Comparison of ENCODE assay signal across 8 mouse cellular contexts in the genomic region with DNA sequence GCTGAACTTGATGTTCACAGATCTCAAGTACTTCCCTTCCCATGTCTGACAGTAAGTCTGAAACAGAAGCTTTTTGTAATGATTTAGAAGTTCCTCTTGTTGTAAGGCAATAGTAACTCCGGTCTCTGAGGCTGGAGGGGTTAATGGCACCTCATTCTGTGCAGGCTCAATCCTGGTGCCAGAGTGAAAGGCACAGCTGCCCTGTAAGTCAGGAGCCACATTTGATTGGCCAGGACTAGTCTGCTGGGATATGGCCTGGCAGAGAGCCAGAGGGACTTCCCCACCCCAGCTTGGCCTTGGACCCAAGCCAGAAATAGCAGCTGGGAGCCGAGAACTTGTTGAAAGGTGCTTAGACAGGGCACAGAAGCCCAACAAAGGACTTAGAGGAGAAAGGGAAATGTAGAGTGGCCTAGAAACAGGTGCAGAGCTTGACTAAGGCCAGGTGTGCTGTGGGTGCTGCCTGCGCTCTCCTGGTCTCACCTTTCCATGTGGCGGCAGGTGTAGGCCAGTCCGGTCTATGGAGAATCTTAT. TPM values are rescaled to one million over a fixed set of nuclear protein-coding genes. Genes with fewer than 3 reads are reported as not detected.
DNase-seq lines count a peak whose midpoint lies in the region; ATAC-seq lines count a peak whose summit lies in the region.
"Had no signal": no experiment of that assay in that cellular context is flagged by ENCODE, and none has a peak within 500 bp of the region (broad histone marks: within the 10 kb centered on the region; RNA-seq: fewer than 3 reads in every experiment).

No protein-coding gene starts in this region.

- intact Hi-C loops in gastrocnemius, postnatal 36 days (cut with DNase I) = no loop called here
- intact Hi-C loops in left cerebral cortex, postnatal 25 days (cut with DNase I) = no loop called here

- H3K4me2 ChIP-seq in intestine, embryonic 15.5 days (replicated peaks) = 0 out of 2 replicates have a peak overlapping the region, but pooled peaks have one; percentile 14
- H3K4me2 ChIP-seq in midbrain, embryonic 13.5 days (replicated peaks) = no peak overlapping the region

- no peaks in the 10 kb centered on the region for H3K9me3 ChIP-seq in intestine, embryonic 15.5 days
- no peaks in the 10 kb centered on the region for H3K9me3 ChIP-seq in midbrain, embryonic 13.5 days

- DNase-seq in R1 (ENCODE audit: low read depth, low spot score) = peak; percentile 63
- peak; percentile 94 to 96 for DNase-seq in cerebellum, postnatal 10 days
- DNase-seq in gastrocnemius, postnatal 36 days = peak; percentile 55 to 73
- peak; percentile 73 for DNase-seq in left cerebral cortex, postnatal 25 days (ENCODE audit: low spot score in 2 of 2)
- DNase-seq in spleen, adult 18-20 months = peak; percentile 49 to 62

- ATAC-seq in intestine, embryonic 15.5 days = peak; percentile 96
- ATAC-seq in midbrain, embryonic 13.5 days = peak; percentile 92

- WGBS in intestine, embryonic 15.5 days = 37% methylated on average over 5 of the region's 5 CpGs
- 46% methylated on average over 5 of the region's 5 CpGs for WGBS in midbrain, embryonic 13.5 days

- H3K4me3 ChIP-seq in intestine, embryonic 15.5 days (replicated peaks) = no peak overlapping the region
- no peak overlapping the region for H3K4me3 ChIP-seq in midbrain, embryonic 13.5 days (replicated peaks)

- H3K27me3 ChIP-seq in intestine, embryonic 15.5 days (replicated peaks) = no peaks in the 10 kb centered on the region
- no peaks in the 10 kb centered on the region for H3K27me3 ChIP-seq in midbrain, embryonic 13.5 days

- H3K4me1 ChIP-seq in intestine, embryonic 15.5 days (replicated peaks) = peaks cover 21% of the 10 kb centered on the region
- H3K4me1 ChIP-seq in midbrain, embryonic 13.5 days (replicated peaks) = peaks cover 54% of the 10 kb centered on the region

- no peak overlapping the region for H3K9ac ChIP-seq in intestine, embryonic 15.5 days
- no peak overlapping the region for H3K9ac ChIP-seq in midbrain, embryonic 13.5 days (replicated peaks)

- H3K27ac ChIP-seq in intestine, embryonic 15.5 days = peak overlapping the region; percentile 70
- H3K27ac ChIP-seq in midbrain, embryonic 13.5 days = peak overlapping the region; percentile 75

- peaks cover 24% of the 10 kb centered on the region for H3K36me3 ChIP-seq in intestine, embryonic 15.5 days
- peaks cover 89% of the 10 kb centered on the region for H3K36me3 ChIP-seq in midbrain, embryonic 13.5 days

RNA-seq across cellular contexts. Expression of gene Trit1, which starts 34.3 kb away (rescaled TPM):
- total RNA-seq in gastrocnemius, postnatal 36 days (2021) = 1 to 10 TPM; 7.7 to 7.9 TPM
- polyA plus RNA-seq in intestine, embryonic 15.5 days (2015; fragmentation: Nextera tagmentation; extraction: Ambion mirVana) = 15.6 and 16.7 TPM in 2 replicates
- total RNA-seq in left cerebral cortex, postnatal 25 days (2021) = 10 to 100 TPM; 18.5 to 22.2 TPM
- 27.6 and 30.9 TPM in 2 replicates for polyA plus RNA-seq in midbrain, embryonic 13.5 days (2015; fragmentation: Nextera tagmentation; extraction: Ambion mirVana)

RNA-seq across cellular contexts. Expression of gene Bmp8b, which starts 54.2 kb away (rescaled TPM):
- not detected for total RNA-seq in gastrocnemius, postnatal 36 days (2021)
- polyA plus RNA-seq in intestine, embryonic 15.5 days (2015; fragmentation: Nextera tagmentation; extraction: Ambion mirVana) = 0.27 and 0.44 TPM in 2 replicates
- under 1 TPM in 1 of 2 experiments, not detected in 1; 0.27 TPM for total RNA-seq in left cerebral cortex, postnatal 25 days (2021)
- 0.13 and 0.14 TPM in 2 replicates for polyA plus RNA-seq in midbrain, embryonic 13.5 days (2015; fragmentation: Nextera tagmentation; extraction: Ambion mirVana)
- total RNA-seq: neutrophil, adult 5-6 weeks had no signal

RNA-seq across cellular contexts. Expression of gene Mycl, which starts 55.3 kb away (rescaled TPM):
- under 1 TPM; 0.41 to 0.52 TPM for total RNA-seq in gastrocnemius, postnatal 36 days (2021)
- polyA plus RNA-seq in intestine, embryonic 15.5 days (2015; fragmentation: Nextera tagmentation; extraction: Ambion mirVana) = 8.4 and 9.2 TPM in 2 replicates
- total RNA-seq in left cerebral cortex, postnatal 25 days (2021) = 10 to 100 TPM; 11.0 to 14.2 TPM
- 95.2 and 101 TPM in 2 replicates for polyA plus RNA-seq in midbrain, embryonic 13.5 days (2015; fragmentation: Nextera tagmentation; extraction: Ambion mirVana)

Comparison
In these comparisons a context has a peak if more than half of its experiments do, and no peak if none do; other contexts are left out.
1. RNA of gene Mycl, which starts 55.3 kb away (total RNA-seq): 11.0 to 14.2 TPM in left cerebral cortex, postnatal 25 days; 0.41 to 0.52 TPM in gastrocnemius, postnatal 36 days; every median in the first group is over 4 times any median in the second.
2. Peak in every context shown above with its lines, with median percentiles within 50 percentile points of each other: DNase-seq.